Mouse (Mus musculus): ENCODE measurements around the gene Adprm. TPM values are rescaled to one million over a fixed set of nuclear protein-coding genes. Genes with fewer than 3 reads are reported as not detected.

Gene Adprm
- polyA plus RNA-seq, 1 experiment from 2014 or later: 17.3 TPM

DNA sequence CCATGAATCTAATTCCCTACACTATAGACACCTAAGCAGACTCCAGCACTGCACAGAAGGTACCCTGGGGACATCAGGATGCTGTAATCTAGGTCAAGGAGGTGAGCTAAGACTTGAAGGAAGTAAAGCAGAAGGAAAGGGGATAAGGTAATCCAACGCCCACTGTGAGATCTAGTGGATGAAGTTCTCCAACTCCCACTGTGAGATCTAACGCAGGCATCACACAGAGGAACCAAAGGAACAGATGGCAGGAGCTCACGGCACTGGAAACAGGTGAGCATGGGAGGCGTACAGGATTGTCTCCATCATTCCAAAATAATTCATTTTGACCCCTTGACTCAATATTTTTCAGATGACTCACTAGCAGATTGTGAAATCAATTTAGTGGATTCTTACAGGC, 55.9 kb downstream of the Adprm start:
- no peaks in the 10 kb centered on the region for H3K27me3 ChIP-seq (ENCODE audit: control insufficient read depth, insufficient read depth, low read length)
- H3K4me2 ChIP-seq (replicated peaks; ENCODE audit: low read depth): no peak overlapping the region
- 0 out of 2 replicates have a peak, but pooled peaks cover 2% of the 10 kb centered on the region for H3K4me1 ChIP-seq (replicated peaks; ENCODE audit: control insufficient read depth, insufficient read depth)
- H3K27ac ChIP-seq (replicated peaks): no peak overlapping the region
- ATAC-seq (ENCODE audit: low FRiP score, low TSS enrichment) (no peak), DNase-seq (ENCODE audit: low spot score) (no peak)
- TF ChIP-seq CTCF (IDR thresholded peaks at IDR 0.05; ENCODE audit: low read depth) (no peak), EP300 (optimal IDR thresholded peaks at IDR 0.05) (no peak)
- 67% methylated on average over 4 of the region's 4 CpGs for WGBS
- H3K4me3 ChIP-seq (ENCODE audit: low read depth, low read length): no peak overlapping the region
- H3K36me3 ChIP-seq (ENCODE audit: control insufficient read depth, insufficient read depth, low read length): no peaks in the 10 kb centered on the region
- no peak overlapping the region for H3K9ac ChIP-seq (ENCODE audit: low read length)
- H3K9me3 ChIP-seq (ENCODE audit: control insufficient read depth, low read length): no peaks in the 10 kb centered on the region

DNA sequence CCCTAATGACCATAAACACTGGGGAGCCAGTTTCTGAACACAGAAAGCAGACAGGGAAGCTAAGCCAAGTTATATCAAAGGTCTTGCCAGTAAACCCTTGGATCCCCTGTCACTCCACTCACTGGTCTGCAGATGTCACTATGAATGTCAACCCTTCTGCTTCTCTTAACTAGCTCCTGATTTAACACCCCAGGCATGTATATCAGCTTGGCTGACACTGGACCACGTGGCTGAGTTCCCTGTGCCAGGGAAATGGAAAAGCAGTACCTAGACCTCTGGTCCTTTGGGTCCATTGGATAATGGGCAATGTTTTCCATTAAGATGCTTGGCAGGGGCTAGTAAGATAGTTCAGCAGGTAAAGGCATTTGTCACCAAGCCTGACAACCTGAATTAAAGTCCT, 58.7 kb downstream of the Adprm start:
- Histone ChIP-seq H3K9me3 (ENCODE audit: control insufficient read depth, low read length) (no peaks in the 10 kb centered on the region), H3K4me3 (ENCODE audit: low read depth, low read length) (no peak overlapping the region), H3K4me1 (replicated peaks; ENCODE audit: control insufficient read depth, insufficient read depth) (0 out of 2 replicates have a peak, but pooled peaks cover 2% of the 10 kb centered on the region), H3K9ac (ENCODE audit: low read length) (no peak overlapping the region), H3K27ac (replicated peaks) (no peak overlapping the region), H3K27me3 (ENCODE audit: control insufficient read depth, insufficient read depth, low read length) (no peaks in the 10 kb centered on the region), H3K4me2 (replicated peaks; ENCODE audit: low read depth) (no peak overlapping the region), H3K36me3 (ENCODE audit: control insufficient read depth, insufficient read depth, low read length) (no peaks in the 10 kb centered on the region)
- ATAC-seq (ENCODE audit: low FRiP score, low TSS enrichment): no peak
- WGBS: 24% methylated on average over 1 of the region's 1 CpGs
- DNase-seq (ENCODE audit: low spot score): no peak
- TF ChIP-seq CTCF (IDR thresholded peaks at IDR 0.05; ENCODE audit: low read depth) (no peak), EP300 (optimal IDR thresholded peaks at IDR 0.05) (no peak)

DNA sequence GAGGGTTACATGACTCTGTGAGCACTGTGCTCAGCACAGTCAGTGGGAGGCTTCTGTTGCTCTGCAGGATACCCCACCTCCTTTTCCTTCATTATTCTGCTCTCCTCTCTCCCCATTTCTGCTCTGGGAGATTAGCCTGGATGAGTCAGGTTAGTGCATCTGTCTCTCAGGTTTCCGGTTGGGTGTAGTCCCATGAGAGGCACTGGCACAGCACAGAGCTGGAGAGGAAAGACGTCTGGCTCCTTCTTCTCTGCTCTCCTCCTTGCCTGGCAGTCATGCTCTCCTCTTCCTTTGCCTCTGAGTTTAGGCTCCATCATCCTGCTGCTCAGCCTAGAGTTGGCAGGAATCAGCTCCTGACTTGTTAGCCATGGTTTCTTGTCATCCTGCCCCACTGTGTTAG, 60.2 kb downstream of the Adprm start:
- H3K4me1 ChIP-seq (replicated peaks; ENCODE audit: control insufficient read depth, insufficient read depth): no peaks in the 10 kb centered on the region
- no peak for ATAC-seq (ENCODE audit: low FRiP score, low TSS enrichment)
- no peak for DNase-seq (ENCODE audit: low spot score)
- H3K9me3 ChIP-seq (ENCODE audit: control insufficient read depth, low read length): no peaks in the 10 kb centered on the region
- TF ChIP-seq EP300 (optimal IDR thresholded peaks at IDR 0.05) (no peak), CTCF (IDR thresholded peaks at IDR 0.05; ENCODE audit: low read depth) (no peak)
- H3K27me3 ChIP-seq (ENCODE audit: control insufficient read depth, insufficient read depth, low read length): no peaks in the 10 kb centered on the region
- no peaks in the 10 kb centered on the region for H3K36me3 ChIP-seq (ENCODE audit: control insufficient read depth, insufficient read depth, low read length)
- WGBS: 61% methylated on average over 2 of the region's 2 CpGs
- no peak overlapping the region for H3K27ac ChIP-seq (replicated peaks)
- H3K4me3 ChIP-seq (ENCODE audit: low read depth, low read length): no peak overlapping the region
- no peak overlapping the region for H3K4me2 ChIP-seq (replicated peaks; ENCODE audit: low read depth)
- H3K9ac ChIP-seq (ENCODE audit: low read length): no peak overlapping the region

Small RNA genes within 50 kb of the gene (microRNA-seq; reads per million reads assigned to microRNA genes)
- not detected for gene Mir6923

Other genes with a start within 250 kb of the Adprm start
- gene Pirt, start 140.6 kb downstream of the Adprm start, polyA plus RNA-seq (2015; fragmentation: Nextera tagmentation; extraction: Ambion mirVana): 5.6 and 6.0 TPM in 2 replicates
- 21.4 and 24.8 TPM in 2 replicates for gene Tmem238l, start 96.0 kb downstream of the Adprm start, polyA plus RNA-seq (2015; fragmentation: Nextera tagmentation; extraction: Ambion mirVana)
- gene Tmem220, start 27.4 kb downstream of the Adprm start, polyA plus RNA-seq (2015; fragmentation: Nextera tagmentation; extraction: Ambion mirVana): 3.7 and 4.9 TPM in 2 replicates
- 14.5 and 15.2 TPM in 2 replicates for gene Sco1, start 76 bp upstream of the Adprm start, polyA plus RNA-seq (2015; fragmentation: Nextera tagmentation; extraction: Ambion mirVana)
- gene Myh3, start 25.7 kb upstream of the Adprm start, polyA plus RNA-seq (2015; fragmentation: Nextera tagmentation; extraction: Ambion mirVana): 0.91 and 1.5 TPM in 2 replicates
- gene Myh2, start 118.4 kb upstream of the Adprm start, polyA plus RNA-seq (2015; fragmentation: Nextera tagmentation; extraction: Ambion mirVana): 0.04 and 0.10 TPM in 2 replicates
- gene Myh1, start 147.5 kb upstream of the Adprm start, polyA plus RNA-seq (2015; fragmentation: Nextera tagmentation; extraction: Ambion mirVana): 0.01 and 0.05 TPM in 2 replicates
- gene Myh4, start 185.4 kb upstream of the Adprm start, polyA plus RNA-seq (2015; fragmentation: Nextera tagmentation; extraction: Ambion mirVana): not detected in 2 replicates
- gene Myh8, start 224.5 kb upstream of the Adprm start, polyA plus RNA-seq (2015; fragmentation: Nextera tagmentation; extraction: Ambion mirVana): 0.24 and 0.38 TPM in 2 replicates

Measured in stomach, postnatal 0 days (tissue).